Mouse (Mus musculus): Measurements from ENCODE around the gene Lrrc3c. TPM values are rescaled to one million over a fixed set of nuclear protein-coding genes. Genes with fewer than 3 reads are reported as not detected.

Gene Lrrc3c
- polyA plus RNA-seq, 1 experiment = not detected

GRCm38 (mm10) chr11:98560942-98561341, 37.1 kb upstream of the Lrrc3c start:
- Histone ChIP-seq H3K36me3 (ENCODE audit: control insufficient read depth, insufficient read depth, low read length) (no peaks in the 10 kb centered on the region), H3K4me1 (ENCODE audit: control insufficient read depth, insufficient read depth, insufficient read length) (no peaks in the 10 kb centered on the region), H3K27ac (ENCODE audit: insufficient read depth, low read length) (no peak overlapping the region), H3K27me3 (ENCODE audit: control insufficient read depth, insufficient read depth, low read length) (no peaks in the 10 kb centered on the region), H3K4me3 (ENCODE audit: extremely low read depth, insufficient read depth, insufficient read length) (no peak overlapping the region)
- TF ChIP-seq CTCF (IDR thresholded peaks at IDR 0.05; ENCODE audit: extremely low read depth, insufficient read depth, insufficient read length, insufficient replicate concordance) = no peak
- TF ChIP-seq POLR2A (IDR thresholded peaks at IDR 0.05; ENCODE audit: low read depth, low read length) = no peak
- 72% methylated on average over 7 of the region's 7 CpGs for WGBS
- DNase-seq (ENCODE audit: low read depth in 1 of 2, low spot score in 2 of 2) = no peak

- TF ChIP-seq CTCF (IDR thresholded peaks at IDR 0.05; ENCODE audit: extremely low read depth, insufficient read depth, insufficient read length, insufficient replicate concordance) (no peak), POLR2A (IDR thresholded peaks at IDR 0.05; ENCODE audit: low read depth, low read length) (no peak)
- no peaks in the 10 kb centered on the region for H3K4me1 ChIP-seq (ENCODE audit: control insufficient read depth, insufficient read depth, insufficient read length)
- DNase-seq (ENCODE audit: low read depth in 1 of 2, low spot score in 2 of 2) = no peak
- WGBS = 79% methylated on average over 3 of the region's 3 CpGs
- no peak overlapping the region for H3K27ac ChIP-seq (ENCODE audit: insufficient read depth, low read length)
- no peaks in the 10 kb centered on the region for H3K27me3 ChIP-seq (ENCODE audit: control insufficient read depth, insufficient read depth, low read length)
- no peak overlapping the region for H3K4me3 ChIP-seq (ENCODE audit: extremely low read depth, insufficient read depth, insufficient read length)
- H3K36me3 ChIP-seq (ENCODE audit: control insufficient read depth, insufficient read depth, low read length) = no peaks in the 10 kb centered on the region
These were observed 35.1 kb upstream of the Lrrc3c start for GRCm38 (mm10) chr11:98563025-98563424.

GRCm38 (mm10) chr11:98563921-98564414, 34.1 kb upstream of the Lrrc3c start:
- H3K4me1 ChIP-seq (ENCODE audit: control insufficient read depth, insufficient read depth, insufficient read length) = no peaks in the 10 kb centered on the region
- H3K36me3 ChIP-seq (ENCODE audit: control insufficient read depth, insufficient read depth, low read length) = no peaks in the 10 kb centered on the region
- H3K27me3 ChIP-seq (ENCODE audit: control insufficient read depth, insufficient read depth, low read length) = no peaks in the 10 kb centered on the region
- H3K27ac ChIP-seq (ENCODE audit: insufficient read depth, low read length) = no peak overlapping the region
- 74% methylated on average over 13 of the region's 13 CpGs for WGBS
- TF ChIP-seq POLR2A (IDR thresholded peaks at IDR 0.05; ENCODE audit: low read depth, low read length) (no peak), CTCF (IDR thresholded peaks at IDR 0.05; ENCODE audit: extremely low read depth, insufficient read depth, insufficient read length, insufficient replicate concordance) (no peak)
- DNase-seq (ENCODE audit: low read depth in 1 of 2, low spot score in 2 of 2) = no peak
- H3K4me3 ChIP-seq (ENCODE audit: extremely low read depth, insufficient read depth, insufficient read length) = no peak overlapping the region

GRCm38 (mm10) chr11:98568326-98568725, 29.8 kb upstream of the Lrrc3c start:
- TF ChIP-seq CTCF (IDR thresholded peaks at IDR 0.05; ENCODE audit: extremely low read depth, insufficient read depth, insufficient read length, insufficient replicate concordance) (peak; percentile 25; the same call in 1 of the 2 replicates), POLR2A (IDR thresholded peaks at IDR 0.05; ENCODE audit: low read depth, low read length) (no peak)
- H3K27ac ChIP-seq (ENCODE audit: insufficient read depth, low read length) = no peak overlapping the region
- no peaks in the 10 kb centered on the region for H3K4me1 ChIP-seq (ENCODE audit: control insufficient read depth, insufficient read depth, insufficient read length)
- H3K27me3 ChIP-seq (ENCODE audit: control insufficient read depth, insufficient read depth, low read length) = no peaks in the 10 kb centered on the region
- DNase-seq (ENCODE audit: low read depth in 1 of 2, low spot score in 2 of 2) = no peak
- no peak overlapping the region for H3K4me3 ChIP-seq (ENCODE audit: extremely low read depth, insufficient read depth, insufficient read length)
- H3K36me3 ChIP-seq (ENCODE audit: control insufficient read depth, insufficient read depth, low read length) = no peaks in the 10 kb centered on the region
- 74% methylated on average over 8 of the region's 8 CpGs for WGBS

GRCm38 (mm10) chr11:98569461-98569860, 28.6 kb upstream of the Lrrc3c start:
- Histone ChIP-seq H3K4me1 (ENCODE audit: control insufficient read depth, insufficient read depth, insufficient read length) (no peaks in the 10 kb centered on the region), H3K27me3 (ENCODE audit: control insufficient read depth, insufficient read depth, low read length) (no peaks in the 10 kb centered on the region), H3K4me3 (ENCODE audit: extremely low read depth, insufficient read depth, insufficient read length) (no peak overlapping the region), H3K27ac (ENCODE audit: insufficient read depth, low read length) (no peak overlapping the region), H3K36me3 (ENCODE audit: control insufficient read depth, insufficient read depth, low read length) (no peaks in the 10 kb centered on the region)
- WGBS = 88% methylated on average over 6 of the region's 6 CpGs
- no peak for DNase-seq (ENCODE audit: low read depth in 1 of 2, low spot score in 2 of 2)
- TF ChIP-seq POLR2A (IDR thresholded peaks at IDR 0.05; ENCODE audit: low read depth, low read length) (no peak), CTCF (IDR thresholded peaks at IDR 0.05; ENCODE audit: extremely low read depth, insufficient read depth, insufficient read length, insufficient replicate concordance) (no peak)

GRCm38 (mm10) chr11:98577776-98578175, 20.3 kb upstream of the Lrrc3c start:
- Histone ChIP-seq H3K4me1 (ENCODE audit: control insufficient read depth, insufficient read depth, insufficient read length) (no peaks in the 10 kb centered on the region), H3K27me3 (ENCODE audit: control insufficient read depth, insufficient read depth, low read length) (no peaks in the 10 kb centered on the region), H3K36me3 (ENCODE audit: control insufficient read depth, insufficient read depth, low read length) (peaks cover 7% of the 10 kb centered on the region), H3K4me3 (ENCODE audit: extremely low read depth, insufficient read depth, insufficient read length) (no peak overlapping the region), H3K27ac (ENCODE audit: insufficient read depth, low read length) (no peak overlapping the region)
- DNase-seq (ENCODE audit: low read depth in 1 of 2, low spot score in 2 of 2) = no peak
- 93% methylated on average over 5 of the region's 5 CpGs for WGBS
- TF ChIP-seq CTCF (IDR thresholded peaks at IDR 0.05; ENCODE audit: extremely low read depth, insufficient read depth, insufficient read length, insufficient replicate concordance) (no peak), POLR2A (IDR thresholded peaks at IDR 0.05; ENCODE audit: low read depth, low read length) (no peak)

GRCm38 (mm10) chr11:98580301-98581121, 17.6 kb upstream of the Lrrc3c start:
- H3K36me3 ChIP-seq (ENCODE audit: control insufficient read depth, insufficient read depth, low read length) = peaks cover 14% of the 10 kb centered on the region
- H3K4me3 ChIP-seq (ENCODE audit: extremely low read depth, insufficient read depth, insufficient read length) = no peak overlapping the region
- peak overlapping the region; percentile 59; the same call in 1 of the 2 replicates for H3K27ac ChIP-seq (ENCODE audit: insufficient read depth, low read length)
- 72% methylated on average over 16 of the region's 16 CpGs for WGBS
- no peaks in the 10 kb centered on the region; the same call in 1 of the 2 replicates for H3K4me1 ChIP-seq (ENCODE audit: control insufficient read depth, insufficient read depth, insufficient read length)
- no peak for DNase-seq (ENCODE audit: low read depth in 1 of 2, low spot score in 2 of 2)
- H3K27me3 ChIP-seq (ENCODE audit: control insufficient read depth, insufficient read depth, low read length) = no peaks in the 10 kb centered on the region
- no peak for TF ChIP-seq POLR2A (IDR thresholded peaks at IDR 0.05; ENCODE audit: low read depth, low read length)
- no peak for TF ChIP-seq CTCF (IDR thresholded peaks at IDR 0.05; ENCODE audit: extremely low read depth, insufficient read depth, insufficient read length, insufficient replicate concordance)
